Mouse (Mus musculus): ENCODE measurements at regions not wholly inside any gene's neighbourhood (a gene's known extent, or its start where the extent isn't known, plus 50 kb on each side); places are given as distances from the start of the nearest gene placed in this dataset.
A peak's percentile ranks its signal among the peaks of the same experiment; 100 is the strongest.

DNA sequence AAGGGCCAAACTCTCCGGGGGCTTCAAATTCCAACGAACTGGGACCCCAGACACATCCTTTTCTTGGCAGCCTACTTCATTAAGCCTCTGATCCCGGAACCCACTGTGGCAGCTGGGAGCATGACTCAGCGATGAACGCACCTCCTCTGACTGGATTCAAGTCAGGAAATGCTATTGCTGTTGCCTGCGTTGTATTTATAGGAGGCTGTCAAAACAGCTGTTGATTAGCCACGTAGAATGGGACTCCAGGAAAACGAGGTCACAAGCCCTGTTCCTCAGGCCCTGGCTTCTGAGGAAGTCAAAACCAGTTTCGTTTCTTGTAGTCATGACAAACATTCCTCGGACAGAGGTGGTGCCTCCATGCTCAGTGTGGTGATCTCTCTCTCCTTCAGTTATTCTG, 295.0 kb downstream of the Diras2 start:
- no peak for TF ChIP-seq CTCF (IDR thresholded peaks at IDR 0.05; ENCODE audit: control insufficient read depth, insufficient read depth, insufficient read length)
- TF ChIP-seq MAX (IDR thresholded peaks at IDR 0.05), result peak; percentile 69

Measured in C2C12 (cell line).